Mouse (Mus musculus) forebrain, embryonic 11.5 days (tissue): ENCODE data around the gene Gm9758. TPM values are rescaled to one million over a fixed set of nuclear protein-coding genes. Genes with fewer than 3 reads are reported as not detected.
A peak's percentile ranks its signal among the peaks of the same experiment; 100 is the strongest.
"Not testable (repeated sequence)": the region's sequence is repeated elsewhere in the genome, so short reads cannot be mapped to it uniquely, and the experiment has no call there.

Experiments used
- ATAC-seq: fragments of 200-750 bp; cut with Nextera tagmentation; replicated peaks from 2 replicates; pipeline ENCODE4 v1.8.0; 2017; ENCODE audit warnings: moderate TSS enrichment; ENCODE audit not compliant: low FRiP score
- DNase-seq: peaks from one replicate; pipeline ENCODE4 v3.0.0-alpha.2; 2017; ENCODE audit warnings: low spot score
- H3K27ac ChIP-seq: fragments of 300-500 bp; sonication (generic); 2 replicates; pipeline ENCODE4 v1.5.1; 2014; ENCODE audit warnings: low read depth, low read length
- H3K27me3 ChIP-seq: fragments of 300-500 bp; sonication (generic); 2 replicates; pipeline ENCODE4 v1.6.1; 2014; ENCODE audit warnings: mild to moderate bottlenecking, low read length, mixed read lengths; ENCODE audit not compliant: control insufficient read depth, insufficient read depth
- H3K36me3 ChIP-seq: fragments of 300-500 bp; sonication (generic); 2 replicates; pipeline ENCODE4 v1.6.1; 2014; ENCODE audit warnings: mild to moderate bottlenecking, low read length, moderate library complexity, mixed read lengths; ENCODE audit not compliant: control insufficient read depth, insufficient read depth
- H3K4me1 ChIP-seq: fragments of 300-500 bp; sonication (generic); replicated peaks from 2 replicates; pipeline ENCODE4 v1.6.1; 2014; ENCODE audit warnings: low read length, mixed read lengths; ENCODE audit not compliant: control insufficient read depth, insufficient read depth
- H3K4me2 ChIP-seq: fragments of 300-500 bp; sonication (generic); 2 replicates; pipeline ENCODE4 v1.6.1; 2014; ENCODE audit warnings: low read depth, mild to moderate bottlenecking, low read length, moderate library complexity, mixed read lengths; ENCODE audit not compliant: severe bottlenecking
- H3K4me3 ChIP-seq: fragments of 300-500 bp; sonication (generic); 2 replicates; pipeline ENCODE4 v1.5.1; 2014; ENCODE audit warnings: low read depth, low read length
- H3K9ac ChIP-seq: fragments of 300-500 bp; sonication (generic); 2 replicates; pipeline ENCODE4 v1.6.1; 2014; ENCODE audit warnings: low read length
- H3K9me3 ChIP-seq: fragments of 300-500 bp; sonication (generic); 2 replicates; pipeline ENCODE4 v1.6.1; 2016; ENCODE audit warnings: low read length, mixed read lengths; ENCODE audit not compliant: control insufficient read depth
- WGBS: fragments of 180-500 bp; shearing (Covaris S2); extraction: QIAGEN DNeasy Blood & Tissue Kit; methylation state at CpG from one replicate; pipeline ENCODE4 v1.1.7; 2014; 5-methylcytosine and 5-hydroxymethylcytosine counted together
- polyA plus RNA-seq: library from polyadenylated mRNA; unstranded; fragments of >200 nt; fragmentation: Nextera tagmentation; extraction: Ambion mirVana; gene quantifications from 2 replicates; pipeline ENCODE4 v1.2.1, GENCODE M21; 2014

Gene Gm9758
- not detected in 2 replicates for polyA plus RNA-seq

- DNase-seq, H3K36me3 ChIP-seq, H3K9ac ChIP-seq, H3K4me2 ChIP-seq, H3K9me3 ChIP-seq, H3K4me3 ChIP-seq, H3K27me3 ChIP-seq, ATAC-seq, H3K27ac ChIP-seq, H3K4me1 ChIP-seq: not testable (repeated sequence)
- 36% methylated on average over 1 of the region's 1 CpGs for WGBS
These were observed at the start of gene Gm9758 for GRCm38 (mm10) chr5:14914799-14915198. Gm9758 (minus strand) TSS chr5:14914899.

GRCm38 (mm10) chr5:14963821-14964220 is 49.1 kb upstream of the Gm9758 start:
- not testable (repeated sequence) for DNase-seq, ATAC-seq, H3K9ac ChIP-seq, H3K4me2 ChIP-seq, H3K27ac ChIP-seq, H3K4me1 ChIP-seq, H3K9me3 ChIP-seq, H3K4me3 ChIP-seq, H3K27me3 ChIP-seq, H3K36me3 ChIP-seq
- WGBS = 80% methylated on average over 13 of the region's 13 CpGs

GRCm38 (mm10) chr5:14961502-14961901 is 46.8 kb upstream of the Gm9758 start:
- 0 out of 2 replicates have a peak, but pooled peaks have one; percentile 58 for ATAC-seq
- 85% methylated on average over 4 of the region's 4 CpGs for WGBS
- not testable (repeated sequence) for H3K4me1 ChIP-seq

GRCm38 (mm10) chr5:14955928-14956706 is 41.4 kb upstream of the Gm9758 start:
- not testable (repeated sequence) for H3K4me1 ChIP-seq, H3K9ac ChIP-seq, H3K27ac ChIP-seq, H3K36me3 ChIP-seq, H3K4me3 ChIP-seq, H3K27me3 ChIP-seq, H3K4me2 ChIP-seq, H3K9me3 ChIP-seq
- ATAC-seq (peak; percentile 72), DNase-seq (peak; percentile 50)
- WGBS = 91% methylated on average over 1 of the region's 1 CpGs

More at GRCm38 (mm10) chr5:14961502-14961901, 46.8 kb upstream of the Gm9758 start:
- H3K36me3 ChIP-seq, H3K27ac ChIP-seq, DNase-seq, H3K9ac ChIP-seq, H3K4me2 ChIP-seq, H3K9me3 ChIP-seq, H3K27me3 ChIP-seq, H3K4me3 ChIP-seq: not testable (repeated sequence)

GRCm38 (mm10) chr5:14953587-14953986 is 38.9 kb upstream of the Gm9758 start:
- H3K27ac ChIP-seq, DNase-seq, H3K36me3 ChIP-seq, H3K4me1 ChIP-seq, H3K27me3 ChIP-seq, H3K4me3 ChIP-seq, H3K9me3 ChIP-seq, ATAC-seq, H3K4me2 ChIP-seq, H3K9ac ChIP-seq: not testable (repeated sequence)

- peaks cover 11% of the 10 kb centered on the region for H3K9me3 ChIP-seq
- not testable (repeated sequence) for ATAC-seq, H3K27ac ChIP-seq, H3K4me2 ChIP-seq, H3K27me3 ChIP-seq, H3K4me3 ChIP-seq, H3K36me3 ChIP-seq, H3K9ac ChIP-seq, H3K4me1 ChIP-seq
- WGBS = 71% methylated on average over 3 of the region's 3 CpGs
- peak; percentile 46 for DNase-seq
These were observed 38.0 kb upstream of the Gm9758 start for GRCm38 (mm10) chr5:14952749-14953148.

GRCm38 (mm10) chr5:14951822-14952221 is 37.1 kb upstream of the Gm9758 start:
- not testable (repeated sequence) for H3K4me1 ChIP-seq, H3K36me3 ChIP-seq, H3K27me3 ChIP-seq, H3K4me2 ChIP-seq, H3K27ac ChIP-seq, H3K4me3 ChIP-seq, H3K9ac ChIP-seq
- H3K9me3 ChIP-seq = peaks cover 11% of the 10 kb centered on the region
- WGBS = 70% methylated on average over 7 of the region's 7 CpGs
- DNase-seq (peak; percentile 47), ATAC-seq (peak; percentile 74)

- not testable (repeated sequence) for ATAC-seq, DNase-seq, H3K9ac ChIP-seq, H3K4me2 ChIP-seq, H3K36me3 ChIP-seq, H3K4me3 ChIP-seq, H3K27me3 ChIP-seq, H3K9me3 ChIP-seq, H3K4me1 ChIP-seq, H3K27ac ChIP-seq
- WGBS = 69% methylated on average over 4 of the region's 4 CpGs
These were observed 32.9 kb upstream of the Gm9758 start for GRCm38 (mm10) chr5:14947482-14948198.
